8 mouse cellular contexts compared by ENCODE assay signal in genomic region chrX:105079615-105080092, GRCm38 (mm10). TPM values are rescaled to one million over a fixed set of nuclear protein-coding genes. Genes with fewer than 3 reads are reported as not detected.
DNase-seq lines count a peak whose midpoint lies in the region; ATAC-seq lines count a peak whose summit lies in the region.

Gene Pbdc1, plus strand, starts transcription at chrX:105079756.

- peak; percentile 99 for ATAC-seq in megakaryocyte, adult 5-6 weeks (ENCODE audit: poor library complexity, severe bottlenecking)

- DNase-seq in adrenal gland, adult (ENCODE audit: inconsistent age in 2 of 2, low spot score in 1 of 2), result peak; percentile 91 to 98
- peak; percentile 95 for DNase-seq in embryo, embryonic 10 days (ENCODE audit: low spot score)
- peak; percentile 82 for DNase-seq in gastrocnemius, postnatal 10 days
- DNase-seq in induced T-regulatory cell, adult 2 months (ENCODE audit: low read depth), result peak; percentile 94
- peak; percentile 69 to 95 for DNase-seq in left cerebral cortex, adult 8-10 months (ENCODE audit: low spot score in 2 of 2)
- DNase-seq in right cerebral cortex, adult 18-20 months, result peak; percentile 92
- peak; percentile 80 for DNase-seq in urinary bladder, adult 2 months (ENCODE audit: low spot score)

RNA-seq across cellular contexts. Expression of gene Pbdc1, which starts in this region (rescaled TPM):
- 10 to 100 TPM in 1 of 2 experiments, 1 to 10 TPM in 1; 8.4 to 12.3 TPM for total RNA-seq in gastrocnemius, postnatal 10 days (2021)
- 10 to 100 TPM; 16.8 to 20.6 (median 19.5) TPM for total RNA-seq in left cerebral cortex, adult 8-10 months (2022)
- total RNA-seq in megakaryocyte, adult 5-6 weeks (2015), result 25.5 and 28.2 TPM in 2 replicates
- 29.4 and 34.5 TPM in 2 replicates for total RNA-seq in megakaryocyte, adult 5-6 weeks (2017)
- 11.8 and 12.5 TPM in 2 replicates for polyA plus RNA-seq in urinary bladder, adult 2 months (2012; rRNA removed)

Comparison
In these comparisons a context has a peak if more than half of its experiments do, and no peak if none do; other contexts are left out.
1. Peak in every context shown above with its lines: DNase-seq and ATAC-seq.